Mouse (Mus musculus): ENCODE measurements around the gene Scp2.
"Not testable (repeated sequence)": the region's sequence is repeated elsewhere in the genome, so short reads cannot be mapped to it uniquely, and the experiment has no call there.

Scp2 gene

GRCm38 (mm10) chr4:108144880-108145279 lies at the start of gene Scp2:
Gene Scp2 (minus strand): TSS chr4:108144998.
- DNase-seq (ENCODE audit: low spot score), result no peak

- DNase-seq (ENCODE audit: low spot score), result no peak
Measured at GRCm38 (mm10) chr4:108192821-108193323, 48.1 kb upstream of the Scp2 start.

DNA sequence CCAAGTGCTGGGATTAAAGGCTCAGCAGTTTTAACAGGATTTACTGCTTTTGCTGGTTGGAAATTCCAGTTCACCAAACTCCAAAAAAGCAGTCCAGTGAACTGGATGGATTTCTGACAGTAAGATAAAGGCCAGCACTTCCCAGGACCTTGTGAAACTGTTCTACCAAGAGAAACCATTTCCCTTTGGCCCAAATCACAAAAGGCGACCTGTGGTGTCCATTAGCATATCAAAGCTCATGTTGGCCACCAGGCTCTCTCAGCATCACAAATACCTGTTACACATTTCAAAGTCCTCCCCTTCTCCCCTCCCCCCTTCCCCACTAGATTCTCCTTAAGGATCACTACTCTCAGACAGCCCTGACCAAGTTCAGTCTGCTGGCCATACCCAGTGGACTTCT lies 37.5 kb upstream of the Scp2 start:
- DNase-seq (ENCODE audit: low spot score), result no peak

DNA sequence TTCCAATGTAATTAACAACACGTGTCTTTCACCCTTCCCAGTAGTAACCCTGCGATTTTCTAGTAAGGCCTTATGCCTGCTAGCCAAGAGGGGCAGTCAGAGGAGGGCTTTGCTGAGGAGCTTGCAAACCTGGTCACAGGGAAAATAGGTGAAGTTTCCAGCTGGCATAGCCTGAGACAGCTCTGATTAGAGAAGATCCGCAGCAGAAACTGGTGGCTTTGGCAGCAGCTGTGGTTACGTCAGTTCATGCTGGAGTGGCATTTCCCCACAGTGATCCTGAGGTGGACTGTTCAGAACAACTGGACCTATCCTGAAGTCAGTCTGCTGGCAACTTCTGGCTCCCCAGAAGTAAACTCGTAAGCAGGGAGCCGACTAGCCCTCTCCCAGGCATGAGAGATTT lies 23.3 kb upstream of the Scp2 start:
- DNase-seq (ENCODE audit: low spot score), result no peak

- no peak for DNase-seq (ENCODE audit: low spot score)
Measured at GRCm38 (mm10) chr4:108166874-108167273, 22.1 kb upstream of the Scp2 start.

GRCm38 (mm10) chr4:108165152-108165895 lies 20.5 kb upstream of the Scp2 start, which contains the start of gene Echdc2:
Gene Echdc2 (plus strand): TSS chr4:108165437.
- DNase-seq (ENCODE audit: low spot score), result no peak

DNA sequence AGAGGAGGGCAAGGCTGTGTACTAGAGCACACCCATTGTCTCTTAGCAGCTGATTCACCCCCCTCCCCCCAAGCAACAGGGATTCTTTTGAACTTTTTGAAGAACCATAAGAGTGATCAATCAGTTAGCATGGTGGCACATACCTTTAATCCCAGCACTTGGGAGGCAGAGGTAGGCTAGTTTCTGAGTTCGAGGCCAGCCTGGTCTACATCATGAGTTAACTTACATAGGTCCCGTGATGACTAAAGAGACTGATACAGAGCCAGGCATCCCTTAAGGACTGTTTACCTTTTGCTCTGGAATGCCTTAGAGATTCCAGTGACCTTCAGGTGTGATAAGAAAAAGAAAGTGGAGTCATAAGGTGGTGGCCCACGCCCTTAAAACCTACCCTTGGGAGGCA lies 18.5 kb upstream of the Scp2 start:
- no peak for DNase-seq (ENCODE audit: low spot score)

- no peak for DNase-seq (ENCODE audit: low spot score)
Measured at GRCm38 (mm10) chr4:108161936-108162335, 17.1 kb upstream of the Scp2 start.

GRCm38 (mm10) chr4:108155141-108155540 lies 10.3 kb upstream of the Scp2 start:
- DNase-seq (ENCODE audit: low spot score), result not testable (repeated sequence)

DNA sequence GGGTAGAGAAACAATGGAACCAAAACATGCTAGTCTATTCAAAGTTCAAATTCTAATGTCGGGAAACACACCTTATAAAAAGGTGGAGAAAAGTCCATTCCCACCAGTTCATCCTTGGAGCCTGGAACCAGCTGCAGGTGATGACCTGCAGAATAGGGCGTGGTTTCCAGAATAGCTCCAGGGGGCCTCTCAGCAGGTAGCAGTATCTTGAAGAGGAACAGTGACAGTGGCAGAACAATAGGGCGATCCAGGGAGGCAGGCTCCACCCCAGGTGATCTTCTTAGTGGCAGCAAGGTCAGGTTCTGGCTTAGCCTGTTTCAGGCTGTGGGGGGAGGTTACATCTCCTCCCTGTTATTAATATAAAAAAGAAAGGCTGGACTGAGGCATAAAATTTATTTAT lies 756 bp upstream of the Scp2 start:
- DNase-seq (ENCODE audit: low spot score), result not testable (repeated sequence)

DNA sequence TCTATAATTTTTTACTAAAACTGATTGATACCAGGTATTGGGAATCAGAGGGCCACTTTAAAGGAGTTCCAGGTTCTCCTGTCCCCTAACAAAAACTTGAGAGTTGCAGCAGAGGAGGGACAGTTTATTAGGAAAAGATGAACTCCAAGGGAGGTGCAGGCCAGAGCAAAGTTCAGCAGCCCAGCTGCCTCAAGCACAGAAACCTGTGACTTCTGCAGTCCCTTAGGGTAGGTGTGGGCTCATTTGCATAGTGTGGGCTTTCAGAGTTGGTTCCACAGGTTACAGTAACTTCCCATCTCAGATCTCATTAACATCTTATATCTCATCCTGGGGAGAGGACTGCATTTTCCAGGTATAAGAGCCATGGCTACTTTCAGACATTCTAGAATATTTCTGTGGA lies 1.0 kb downstream of the Scp2 start:
- no peak for DNase-seq (ENCODE audit: low spot score)

GRCm38 (mm10) chr4:108143178-108143577 lies 1.6 kb downstream of the Scp2 start:
- not testable (repeated sequence) for DNase-seq (ENCODE audit: low spot score)

DNA sequence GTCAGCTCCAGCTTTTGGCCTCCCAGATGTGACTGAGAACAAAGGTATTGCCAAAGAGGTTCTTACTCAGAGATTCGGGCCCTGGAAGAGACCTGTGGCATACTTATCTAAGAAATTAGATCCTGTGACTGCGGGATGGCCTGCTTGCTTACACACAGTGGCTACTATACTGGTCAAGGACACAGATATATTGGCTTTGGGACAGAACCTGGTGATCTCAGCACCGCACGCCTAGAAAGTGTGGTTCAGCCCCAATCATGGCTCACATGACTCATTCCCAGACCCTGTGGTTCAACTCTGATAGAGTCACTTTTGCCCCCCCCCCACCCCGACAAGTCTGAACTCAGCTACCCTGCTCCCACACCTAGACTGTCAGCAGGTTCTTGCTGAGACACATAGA lies 7.9 kb downstream of the Scp2 start:
- no peak for DNase-seq (ENCODE audit: low spot score)

- no peak for DNase-seq (ENCODE audit: low spot score)
Measured at GRCm38 (mm10) chr4:108130452-108130851, 14.3 kb downstream of the Scp2 start.

DNA sequence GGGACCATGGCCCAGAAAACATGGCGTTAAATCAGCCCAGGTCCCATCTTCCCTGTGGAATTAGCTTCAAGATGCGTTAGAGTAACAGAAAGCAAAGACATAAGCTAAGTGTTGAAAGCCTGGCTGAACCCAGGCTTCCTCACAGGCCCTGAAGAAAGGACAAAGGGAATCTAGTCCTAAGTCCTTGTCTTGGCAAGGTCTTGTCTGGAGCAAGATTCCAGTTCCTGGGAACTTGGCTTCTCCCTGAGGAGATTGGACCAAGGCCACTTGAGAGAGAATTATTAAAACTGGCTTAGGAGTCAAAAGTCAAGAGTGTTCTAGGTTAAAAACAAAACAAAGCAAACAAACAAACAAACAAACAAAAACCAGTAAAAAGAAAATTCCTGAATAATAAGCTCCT lies 16.5 kb downstream of the Scp2 start:
- no peak for DNase-seq (ENCODE audit: low spot score)

DNA sequence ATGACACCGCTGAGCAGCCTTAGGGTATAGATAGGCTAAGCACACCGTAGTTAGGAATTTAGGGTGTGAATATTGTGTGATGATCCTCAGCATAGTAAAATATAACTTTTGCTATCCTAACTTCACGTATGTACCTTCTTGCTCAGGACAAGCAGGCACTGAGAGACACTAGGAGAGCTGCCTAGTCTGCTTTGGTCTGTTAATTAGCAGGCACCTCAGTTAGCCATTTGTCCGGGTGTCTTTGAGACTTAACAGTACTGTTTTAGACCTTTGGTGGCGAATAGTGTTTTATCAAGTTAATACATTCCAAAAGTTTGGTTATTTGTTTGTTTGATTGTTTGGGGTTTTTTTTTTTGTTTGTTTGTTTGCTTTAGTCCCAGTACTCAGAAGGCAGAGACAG lies 17.3 kb downstream of the Scp2 start:
- no peak for DNase-seq (ENCODE audit: low spot score)

- no peak for DNase-seq (ENCODE audit: low spot score)
Measured at GRCm38 (mm10) chr4:108126260-108126659, 18.5 kb downstream of the Scp2 start.

DNA sequence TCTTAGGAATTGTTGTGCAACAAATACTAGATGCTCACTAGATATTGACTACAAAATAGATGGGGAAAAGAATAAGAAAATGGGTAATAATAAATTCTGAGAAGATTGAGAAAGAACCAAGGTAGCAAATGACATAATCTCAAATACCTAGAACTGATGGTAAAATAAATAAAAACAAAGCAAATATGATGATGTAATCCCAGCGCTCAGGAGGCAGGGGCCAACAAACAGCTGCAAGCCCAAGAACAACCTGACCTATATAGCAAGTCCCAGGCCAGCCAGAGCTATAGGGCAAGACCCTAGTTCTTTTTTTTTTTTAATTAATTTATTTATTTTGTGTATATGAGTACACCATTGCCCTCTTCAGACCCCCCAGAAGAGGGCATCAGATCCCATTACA lies 20.7 kb downstream of the Scp2 start:
- DNase-seq (ENCODE audit: low spot score), result no peak

GRCm38 (mm10) chr4:108117924-108118876 lies 26.6 kb downstream of the Scp2 start:
- peak; percentile 73 for DNase-seq (ENCODE audit: low spot score)

DNA sequence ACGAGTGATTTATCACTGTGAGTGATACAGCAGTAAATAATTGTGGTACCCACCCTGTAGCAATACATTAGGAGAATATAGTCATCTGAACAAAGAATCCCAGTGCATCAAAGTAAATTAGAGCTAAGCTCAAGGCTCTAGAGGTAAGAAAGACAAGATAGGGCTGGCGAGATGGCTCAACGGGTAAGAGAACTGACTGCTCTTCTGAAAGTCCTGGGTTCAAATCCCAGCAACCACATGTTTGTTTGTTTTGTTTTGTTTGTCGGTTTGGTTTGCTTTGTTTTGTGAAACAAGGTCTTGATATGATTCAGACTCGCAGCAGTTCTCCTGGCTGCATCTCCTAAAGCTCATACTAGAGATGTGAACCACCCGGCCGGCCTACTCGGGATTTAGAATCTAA lies 27.3 kb downstream of the Scp2 start:
- no peak for DNase-seq (ENCODE audit: low spot score)

GRCm38 (mm10) chr4:108116466-108116865 lies 28.3 kb downstream of the Scp2 start:
- no peak for DNase-seq (ENCODE audit: low spot score)

- no peak for DNase-seq (ENCODE audit: low spot score)
Measured at GRCm38 (mm10) chr4:108110706-108111105, 34.1 kb downstream of the Scp2 start.

- DNase-seq (ENCODE audit: low spot score), result no peak
Measured at GRCm38 (mm10) chr4:108109728-108110127, 35.1 kb downstream of the Scp2 start.
